Mouse (Mus musculus): Measurements from ENCODE around the gene Stox2.

Stox2 gene

GRCm38 (mm10) chr8:47182771-47183558, 263.2 kb downstream of the Stox2 start:
- WGBS = 75% methylated on average over 6 of the region's 6 CpGs

- 71% methylated on average over 4 of the region's 4 CpGs for WGBS
These were observed 263.9 kb downstream of the Stox2 start for GRCm38 (mm10) chr8:47182292-47182691.

- WGBS = 71% methylated on average over 18 of the region's 18 CpGs
These were observed 265.0 kb downstream of the Stox2 start for GRCm38 (mm10) chr8:47181032-47181698.

- 87% methylated on average over 5 of the region's 5 CpGs for WGBS
These were observed 266.0 kb downstream of the Stox2 start for GRCm38 (mm10) chr8:47180181-47180580.

GRCm38 (mm10) chr8:47178785-47179184, 267.4 kb downstream of the Stox2 start:
- WGBS = 76% methylated on average over 2 of the region's 2 CpGs

- 67% methylated on average over 7 of the region's 7 CpGs for WGBS
These were observed 272.3 kb downstream of the Stox2 start for GRCm38 (mm10) chr8:47173823-47174222.

GRCm38 (mm10) chr8:47172848-47173247, 273.3 kb downstream of the Stox2 start:
- 79% methylated on average over 10 of the region's 10 CpGs for WGBS

- 68% methylated on average over 3 of the region's 3 CpGs for WGBS
These were observed 285.5 kb downstream of the Stox2 start for GRCm38 (mm10) chr8:47160688-47161087.

- whole genome bisulfite sequencing = 96% methylated on average over 2 of the region's 2 CpGs
These were observed 291.6 kb downstream of the Stox2 start for GRCm38 (mm10) chr8:47154521-47154920.

GRCm38 (mm10) chr8:47145258-47145657, 300.9 kb downstream of the Stox2 start:
- 57% methylated on average over 8 of the region's 9 CpGs for WGBS

- WGBS = 58% methylated on average over 5 of the region's 5 CpGs
These were observed 310.1 kb downstream of the Stox2 start for GRCm38 (mm10) chr8:47136047-47136446.

GRCm38 (mm10) chr8:47135586-47135985, 310.6 kb downstream of the Stox2 start:
- 25% methylated on average over 9 of the region's 9 CpGs for WGBS

GRCm38 (mm10) chr8:47134736-47135135, 311.4 kb downstream of the Stox2 start:
- WGBS = 63% methylated on average over 11 of the region's 11 CpGs

GRCm38 (mm10) chr8:47133381-47133780, 312.8 kb downstream of the Stox2 start:
- 87% methylated on average over 3 of the region's 3 CpGs for WGBS

Measured in cerebral cortex, adult 2 months (tissue).